Mouse (Mus musculus) small intestine, adult 2 months (tissue): ENCODE data around the gene Pou1f1.

ENCODE experiments used
- CTCF ChIP-seq: fragments of 200-500 bp; IDR thresholded peaks from 2 replicates; pipeline ENCODE4 v1.5.1; 2012; ENCODE audit warnings: low read depth, mild to moderate bottlenecking, control low read depth, inconsistent platforms, low read length, moderate library complexity, mixed read lengths; ENCODE audit not compliant: insufficient replicate concordance, insufficient read length; ENCODE audit errors: extremely low read depth
- POLR2A ChIP-seq: fragments of 200-500 bp; IDR thresholded peaks from 2 replicates; pipeline ENCODE4 v1.6.1; 2012; ENCODE audit warnings: low read depth, mild to moderate bottlenecking, control low read depth, inconsistent platforms, low read length, moderate library complexity

GRCm38 (mm10) chr16:65497049-65497448 lies 23.3 kb upstream of the Pou1f1 start:
- TF ChIP-seq CTCF (no peak), POLR2A (no peak)
